Mouse (Mus musculus): ENCODE data around the gene Grip1.
A peak's percentile ranks its signal among the peaks of the same experiment; 100 is the strongest.
"Not testable (repeated sequence)": the region's sequence is repeated elsewhere in the genome, so short reads cannot be mapped to it uniquely, and the experiment has no call there.

Gene Grip1

GRCm38 (mm10) chr10:120061238-120062130 is 607.9 kb downstream of the Grip1 start:
- no peak for DNase-seq (ENCODE audit: low spot score)

GRCm38 (mm10) chr10:120064424-120064823 is 610.8 kb downstream of the Grip1 start:
- DNase-seq (ENCODE audit: low spot score) = peak; percentile 61

DNA sequence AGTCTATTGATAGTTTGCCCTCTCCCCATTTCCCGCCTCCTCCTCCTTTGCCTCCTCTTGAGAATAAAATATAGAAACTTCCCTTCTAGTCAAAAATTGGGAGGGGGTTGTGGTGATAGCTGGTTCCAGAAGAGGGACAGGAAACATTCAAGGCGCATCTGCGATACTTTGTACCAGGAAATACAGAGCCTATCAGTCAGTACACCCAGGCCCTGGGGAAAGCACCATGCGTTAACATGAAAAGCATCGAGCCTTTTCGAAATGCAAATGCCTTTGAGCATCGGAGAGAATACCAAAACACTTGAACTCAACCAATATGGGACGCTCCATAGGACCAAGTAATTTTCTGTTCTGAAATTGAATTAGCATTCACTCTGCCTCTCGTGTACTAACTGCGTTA is 612.7 kb downstream of the Grip1 start:
- no peak for DNase-seq (ENCODE audit: low spot score)

DNA sequence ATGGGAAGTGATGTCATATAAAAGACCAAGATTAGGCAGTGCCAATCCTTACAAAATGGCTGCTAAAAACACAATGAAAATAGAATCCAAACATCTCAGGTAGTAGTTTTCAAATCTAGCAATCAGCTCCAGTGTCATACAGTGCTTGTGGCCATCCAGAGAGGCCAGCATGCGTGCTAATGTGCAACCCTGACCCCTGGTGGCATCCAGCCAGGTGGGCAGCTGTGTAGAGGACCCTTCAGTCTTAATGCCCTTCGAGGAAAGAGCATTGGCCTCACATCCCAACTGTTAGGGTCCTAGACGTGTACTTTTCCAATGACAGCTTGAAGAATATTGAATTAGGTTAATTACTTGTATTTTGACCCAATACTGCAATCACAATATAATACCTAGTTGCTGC is 624.2 kb downstream of the Grip1 start:
- DNase-seq (ENCODE audit: low spot score) = no peak

GRCm38 (mm10) chr10:120092548-120092947 is 638.9 kb downstream of the Grip1 start:
- no peak for DNase-seq (ENCODE audit: low spot score)

DNA sequence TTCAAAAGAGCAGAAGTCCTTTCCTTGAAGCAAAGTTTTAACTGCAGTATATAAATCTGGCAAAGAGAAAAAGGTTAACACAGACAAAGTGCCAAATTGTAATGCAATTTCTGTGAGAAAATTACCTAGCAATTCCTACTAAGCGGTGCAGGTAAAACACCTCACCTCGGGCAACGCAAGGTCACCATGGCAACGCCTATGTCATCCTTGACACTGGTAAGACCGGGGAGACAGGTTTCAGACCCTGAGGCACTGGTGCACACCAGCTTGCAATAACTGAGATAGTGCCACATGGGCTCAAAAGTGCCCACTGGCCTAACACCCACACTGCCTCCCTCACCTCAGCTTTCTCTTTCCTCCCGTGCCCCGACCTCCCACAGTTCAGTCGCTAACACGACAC is 641.5 kb downstream of the Grip1 start:
- DNase-seq (ENCODE audit: low spot score) = no peak

- DNase-seq (ENCODE audit: low spot score) = no peak
These were observed 642.1 kb downstream of the Grip1 start for GRCm38 (mm10) chr10:120095716-120096115.

- DNase-seq (ENCODE audit: low spot score) = no peak
These were observed 643.9 kb downstream of the Grip1 start for GRCm38 (mm10) chr10:120097564-120097963.

- DNase-seq (ENCODE audit: low spot score) = no peak
These were observed 647.2 kb downstream of the Grip1 start for GRCm38 (mm10) chr10:120100806-120101205.

DNA sequence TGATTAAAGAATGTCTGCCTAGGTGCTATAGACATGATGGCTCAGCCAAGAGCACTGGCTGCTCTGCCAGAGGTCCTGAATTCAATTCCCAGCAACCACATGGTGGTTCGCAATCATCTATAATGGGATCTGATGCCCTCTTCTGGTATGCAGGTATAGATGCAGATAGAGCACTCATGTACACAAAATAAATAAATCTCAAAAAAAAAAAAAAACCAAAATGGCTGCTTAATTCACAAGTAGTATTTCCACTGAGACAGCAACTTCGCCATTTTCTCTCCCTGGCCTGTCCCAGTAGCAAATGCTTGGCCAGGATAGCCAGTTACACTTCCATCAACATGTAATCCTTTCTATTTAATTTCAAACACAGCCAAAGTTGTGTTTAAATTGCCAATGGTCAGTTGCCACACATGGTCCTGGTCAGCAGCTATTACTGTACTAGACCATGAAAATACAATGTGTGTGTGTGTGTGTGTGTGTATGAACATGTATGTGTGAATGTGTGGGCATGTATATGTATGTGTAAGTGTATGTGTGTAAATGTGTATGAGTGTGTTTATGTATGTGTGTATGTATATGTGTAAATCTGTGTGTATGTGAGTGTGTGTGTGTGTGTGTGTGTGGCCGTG is 658.2 kb downstream of the Grip1 start:
- DNase-seq (ENCODE audit: low spot score) = no peak

GRCm38 (mm10) chr10:120112507-120113396 is 659.1 kb downstream of the Grip1 start, which contains the start of gene Helb:
Gene Helb, minus strand, starts transcription at chr10:120112987.
- DNase-seq (ENCODE audit: low spot score) = peak; percentile 98

DNA sequence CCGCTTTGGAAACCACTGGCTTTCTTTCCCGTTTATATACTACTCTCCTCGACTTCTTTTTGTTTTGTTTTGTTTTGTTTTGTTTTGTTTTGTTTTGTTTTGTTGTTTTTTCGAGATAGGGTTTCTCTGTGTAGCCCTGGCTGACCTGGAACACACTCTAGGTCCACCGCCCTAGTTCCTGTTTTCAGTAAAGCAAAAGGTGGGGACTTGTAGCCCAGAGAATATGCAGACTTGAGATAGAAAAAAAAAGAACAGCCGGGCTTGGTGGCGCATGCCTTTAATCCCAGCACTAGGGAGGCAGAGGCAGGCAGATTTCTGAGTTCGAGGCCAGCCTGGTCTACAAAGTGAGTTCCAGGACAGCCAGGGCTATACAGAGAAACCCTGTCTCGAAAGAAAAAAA is 659.9 kb downstream of the Grip1 start:
- DNase-seq (ENCODE audit: low spot score) = not testable (repeated sequence)

DNA sequence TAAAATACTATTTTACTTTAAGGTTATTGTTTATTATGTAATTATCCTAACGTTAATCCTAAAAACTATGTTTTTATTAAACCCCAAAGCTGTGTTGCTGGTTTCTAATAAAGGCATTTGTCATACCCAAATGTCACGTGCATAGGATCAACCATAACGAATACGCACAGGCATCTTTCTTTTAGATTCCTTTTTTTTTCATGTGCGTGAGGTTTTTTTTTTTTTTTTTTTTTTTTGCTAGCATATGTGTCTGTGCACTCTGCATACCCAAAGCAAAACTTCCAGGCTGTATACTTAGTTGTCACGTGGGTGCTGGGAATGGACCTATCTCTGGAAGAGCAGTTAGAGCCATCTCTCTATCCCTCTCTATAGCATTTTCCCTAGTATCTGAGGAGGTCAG is 660.4 kb downstream of the Grip1 start:
- DNase-seq (ENCODE audit: low spot score) = no peak

DNA sequence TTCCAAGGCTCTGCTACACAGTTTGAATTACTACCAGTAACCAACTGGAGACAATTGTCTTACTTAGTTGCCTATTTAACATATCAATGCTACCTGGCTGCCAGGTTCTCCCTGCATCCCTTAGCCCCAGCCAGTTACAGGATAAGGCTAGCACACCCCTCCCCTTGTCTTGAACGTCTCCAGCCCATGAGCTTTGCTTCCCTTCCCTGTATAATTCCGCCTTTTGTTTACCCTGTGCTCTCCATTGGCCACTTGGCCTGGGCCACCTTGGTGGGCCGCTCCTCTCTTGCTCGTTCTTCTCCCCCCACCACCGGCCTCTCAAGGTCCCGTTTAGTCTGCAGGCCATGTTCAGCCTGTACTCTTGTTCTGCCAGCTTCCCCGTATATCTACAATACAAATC is 660.9 kb downstream of the Grip1 start:
- no peak for DNase-seq (ENCODE audit: low spot score)

- DNase-seq (ENCODE audit: low spot score) = no peak
These were observed 661.6 kb downstream of the Grip1 start for GRCm38 (mm10) chr10:120115249-120115648.

- no peak for DNase-seq (ENCODE audit: low spot score)
These were observed 670.1 kb downstream of the Grip1 start for GRCm38 (mm10) chr10:120123721-120124120.

- peak; percentile 84 for DNase-seq (ENCODE audit: low spot score)
These were observed 671.3 kb downstream of the Grip1 start for GRCm38 (mm10) chr10:120124801-120125464.

DNA sequence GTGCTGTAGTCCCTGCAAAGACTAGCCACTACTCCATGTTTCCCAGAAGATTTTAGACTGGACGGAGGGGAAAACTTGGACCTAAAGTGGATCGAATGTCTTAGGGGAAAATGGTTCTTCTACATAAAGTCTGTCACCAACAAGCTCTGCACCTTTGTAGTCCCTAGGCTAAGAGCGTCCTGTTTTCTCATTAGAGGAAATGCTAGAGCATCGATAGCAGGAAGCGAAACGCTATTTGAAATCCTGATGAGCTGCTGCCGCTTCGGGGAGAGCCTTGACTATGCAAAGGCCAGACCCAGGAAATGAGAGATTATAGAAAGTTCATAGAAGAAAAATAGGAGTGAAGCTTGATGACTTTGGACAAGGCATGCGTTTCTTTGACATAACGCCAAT is 671.8 kb downstream of the Grip1 start:
- DNase-seq (ENCODE audit: low spot score) = no peak

- DNase-seq (ENCODE audit: low spot score) = no peak
These were observed 675.1 kb downstream of the Grip1 start for GRCm38 (mm10) chr10:120128601-120129277.

- peak; percentile 37 for DNase-seq (ENCODE audit: low spot score)
These were observed 677.0 kb downstream of the Grip1 start for GRCm38 (mm10) chr10:120130621-120131020.

- no peak for DNase-seq (ENCODE audit: low spot score)
These were observed 680.1 kb downstream of the Grip1 start for GRCm38 (mm10) chr10:120133697-120134096.

All from urinary bladder, postnatal 14 days (tissue).